Mouse (Mus musculus) midbrain, embryonic 15.5 days (tissue): ENCODE measurements around the gene Masp2. TPM values are rescaled to one million over a fixed set of nuclear protein-coding genes. Genes with fewer than 3 reads are reported as not detected.

Experiments used
- ATAC-seq: fragments of 200-750 bp; cut with Nextera tagmentation; replicated peaks from 2 replicates; pipeline ENCODE4 v1.8.0; 2017; ENCODE audit warnings: moderate TSS enrichment
- H3K27ac ChIP-seq: fragments of 300-500 bp; sonication (generic); 2 replicates; pipeline ENCODE4 v1.5.1; 2015; ENCODE audit warnings: mild to moderate bottlenecking, inconsistent platforms
- H3K27me3 ChIP-seq: fragments of 300-500 bp; sonication (generic); replicated peaks from 2 replicates; pipeline ENCODE4 v1.6.1; 2015; ENCODE audit warnings: inconsistent platforms
- H3K36me3 ChIP-seq: fragments of 300-500 bp; sonication (generic); replicated peaks from 2 replicates; pipeline ENCODE4 v1.6.1; 2015; ENCODE audit warnings: inconsistent platforms
- H3K4me1 ChIP-seq: fragments of 300-500 bp; sonication (generic); 2 replicates; pipeline ENCODE4 v1.6.1; 2015; ENCODE audit warnings: inconsistent platforms
- H3K4me2 ChIP-seq: fragments of 300-500 bp; sonication (generic); 2 replicates; pipeline ENCODE4 v1.6.1; 2015; ENCODE audit warnings: inconsistent platforms, mild to moderate bottlenecking, moderate library complexity
- H3K4me3 ChIP-seq: fragments of 300-500 bp; sonication (generic); 2 replicates; pipeline ENCODE4 v1.5.1; 2015; ENCODE audit warnings: mild to moderate bottlenecking, inconsistent platforms
- H3K9ac ChIP-seq: fragments of 300-500 bp; sonication (generic); 2 replicates; pipeline ENCODE4 v1.6.1; 2015; ENCODE audit warnings: mild to moderate bottlenecking, inconsistent platforms
- H3K9me3 ChIP-seq: fragments of 300-500 bp; sonication (generic); 2 replicates; pipeline ENCODE4 v1.6.1; 2016; ENCODE audit warnings: inconsistent platforms
- WGBS: fragments of 180-500 bp; shearing (Covaris S2); methylation state at CpG from one replicate; pipeline ENCODE4 v1.1.7; 2015; ENCODE audit warnings: mixed read lengths; 5-methylcytosine and 5-hydroxymethylcytosine counted together
- polyA plus RNA-seq: library from polyadenylated mRNA; unstranded; fragments of >200 nt; fragmentation: Nextera tagmentation; extraction: Ambion mirVana; gene quantifications from 2 replicates; pipeline ENCODE4 v1.2.1, GENCODE M21; 2015

The Masp2 gene
- polyA plus RNA-seq, 1 experiment from 2014 or later, result 0.74 TPM

- whole genome bisulfite sequencing, result 82% methylated on average over 7 of the region's 7 CpGs
- Histone ChIP-seq H3K27ac (no peak overlapping the region), H3K9me3 (no peaks in the 10 kb centered on the region), H3K27me3 (no peaks in the 10 kb centered on the region), H3K4me2 (no peak overlapping the region), H3K36me3 (no peaks in the 10 kb centered on the region), H3K4me1 (no peaks in the 10 kb centered on the region), H3K4me3 (no peak overlapping the region), H3K9ac (no peak overlapping the region)
- no peak for ATAC-seq
Measured at GRCm38 (mm10) chr4:148604141-148604540, 1.8 kb downstream of the Masp2 start.

- no peaks in the 10 kb centered on the region for H3K9me3 ChIP-seq
- 92% methylated on average over 3 of the region's 3 CpGs for WGBS
Measured at GRCm38 (mm10) chr4:148604541-148605165, 2.3 kb downstream of the Masp2 start.

GRCm38 (mm10) chr4:148607758-148608157, 5.4 kb downstream of the Masp2 start:
- Histone ChIP-seq H3K4me1 (no peaks in the 10 kb centered on the region), H3K4me3 (no peak overlapping the region), H3K9ac (no peak overlapping the region), H3K4me2 (no peak overlapping the region), H3K27me3 (no peaks in the 10 kb centered on the region), H3K9me3 (no peaks in the 10 kb centered on the region), H3K36me3 (no peaks in the 10 kb centered on the region), H3K27ac (no peak overlapping the region)
- 29% methylated on average over 5 of the region's 5 CpGs for WGBS
- no peak for ATAC-seq

More at GRCm38 (mm10) chr4:148604541-148605165, 2.3 kb downstream of the Masp2 start:
- Histone ChIP-seq H3K27ac (no peak overlapping the region), H3K27me3 (no peaks in the 10 kb centered on the region), H3K36me3 (no peaks in the 10 kb centered on the region), H3K4me2 (no peak overlapping the region), H3K4me1 (no peaks in the 10 kb centered on the region), H3K9ac (no peak overlapping the region), H3K4me3 (no peak overlapping the region)
- ATAC-seq, result no peak; the same call in 1 of the 2 replicates

- no peak overlapping the region for H3K9ac ChIP-seq
- H3K27me3 ChIP-seq, result no peaks in the 10 kb centered on the region
- no peaks in the 10 kb centered on the region for H3K4me1 ChIP-seq
- H3K36me3 ChIP-seq, result peaks cover 2% of the 10 kb centered on the region
- H3K27ac ChIP-seq, result no peak overlapping the region
- H3K4me3 ChIP-seq, result no peak overlapping the region
- ATAC-seq, result no peak
- H3K9me3 ChIP-seq, result no peaks in the 10 kb centered on the region
- 91% methylated on average over 5 of the region's 5 CpGs for WGBS
- H3K4me2 ChIP-seq, result no peak overlapping the region
Measured at GRCm38 (mm10) chr4:148609805-148610204, 7.5 kb downstream of the Masp2 start.

GRCm38 (mm10) chr4:148610631-148611364, 8.4 kb downstream of the Masp2 start:
- Histone ChIP-seq H3K27me3 (no peaks in the 10 kb centered on the region), H3K36me3 (peaks cover 11% of the 10 kb centered on the region), H3K9ac (no peak overlapping the region), H3K4me2 (no peak overlapping the region), H3K9me3 (no peaks in the 10 kb centered on the region), H3K4me1 (no peaks in the 10 kb centered on the region), H3K27ac (no peak overlapping the region), H3K4me3 (no peak overlapping the region)
- no peak for ATAC-seq
- WGBS, result 78% methylated on average over 5 of the region's 5 CpGs

- Histone ChIP-seq H3K9me3 (no peaks in the 10 kb centered on the region), H3K9ac (no peak overlapping the region), H3K27ac (no peak overlapping the region), H3K4me1 (no peaks in the 10 kb centered on the region), H3K4me3 (no peak overlapping the region), H3K27me3 (no peaks in the 10 kb centered on the region), H3K4me2 (no peak overlapping the region), H3K36me3 (peaks cover 21% of the 10 kb centered on the region)
- ATAC-seq, result no peak
- whole genome bisulfite sequencing, result 63% methylated on average over 4 of the region's 4 CpGs
Measured at GRCm38 (mm10) chr4:148612557-148612956, 10.2 kb downstream of the Masp2 start.

GRCm38 (mm10) chr4:148613738-148614137, 11.4 kb downstream of the Masp2 start:
- 62% methylated on average over 9 of the region's 9 CpGs for WGBS

GRCm38 (mm10) chr4:148619805-148620204, 17.5 kb downstream of the Masp2 start:
- peaks cover 72% of the 10 kb centered on the region for H3K36me3 ChIP-seq
- WGBS, result 81% methylated on average over 1 of the region's 1 CpGs

More at GRCm38 (mm10) chr4:148613738-148614137, 11.4 kb downstream of the Masp2 start:
- no peak overlapping the region for H3K4me3 ChIP-seq
- no peaks in the 10 kb centered on the region for H3K27me3 ChIP-seq
- H3K27ac ChIP-seq, result no peak overlapping the region
- peaks cover 28% of the 10 kb centered on the region for H3K36me3 ChIP-seq
- ATAC-seq, result no peak
- H3K4me2 ChIP-seq, result no peak overlapping the region
- H3K9me3 ChIP-seq, result no peaks in the 10 kb centered on the region
- H3K9ac ChIP-seq, result no peak overlapping the region
- no peaks in the 10 kb centered on the region for H3K4me1 ChIP-seq

GRCm38 (mm10) chr4:148620718-148621117, 18.4 kb downstream of the Masp2 start:
- H3K9me3 ChIP-seq, result no peaks in the 10 kb centered on the region
- no peak overlapping the region for H3K9ac ChIP-seq
- no peak overlapping the region for H3K4me3 ChIP-seq
- no peak for ATAC-seq
- H3K36me3 ChIP-seq, result peaks cover 63% of the 10 kb centered on the region
- no peak overlapping the region for H3K27ac ChIP-seq
- no peak overlapping the region for H3K4me2 ChIP-seq
- peaks cover 24% of the 10 kb centered on the region for H3K4me1 ChIP-seq
- WGBS, result 100% methylated on average over 1 of the region's 1 CpGs
- no peaks in the 10 kb centered on the region for H3K27me3 ChIP-seq

More at GRCm38 (mm10) chr4:148619805-148620204, 17.5 kb downstream of the Masp2 start:
- no peak for ATAC-seq
- Histone ChIP-seq H3K9me3 (no peaks in the 10 kb centered on the region), H3K4me2 (no peak overlapping the region), H3K27me3 (no peaks in the 10 kb centered on the region), H3K4me1 (peaks cover 16% of the 10 kb centered on the region), H3K4me3 (no peak overlapping the region), H3K9ac (no peak overlapping the region), H3K27ac (no peak overlapping the region)

GRCm38 (mm10) chr4:148622485-148622884, 20.1 kb downstream of the Masp2 start:
- no peak overlapping the region for H3K27ac ChIP-seq
- H3K36me3 ChIP-seq, result peaks cover 54% of the 10 kb centered on the region
- ATAC-seq, result no peak
- WGBS, result 94% methylated on average over 4 of the region's 4 CpGs
- no peak overlapping the region for H3K4me3 ChIP-seq
- H3K9me3 ChIP-seq, result no peaks in the 10 kb centered on the region
- no peaks in the 10 kb centered on the region for H3K27me3 ChIP-seq
- no peak overlapping the region for H3K4me2 ChIP-seq
- peaks cover 28% of the 10 kb centered on the region for H3K4me1 ChIP-seq
- H3K9ac ChIP-seq, result no peak overlapping the region

- no peak for ATAC-seq
- H3K9me3 ChIP-seq, result no peaks in the 10 kb centered on the region
- peaks cover 48% of the 10 kb centered on the region for H3K36me3 ChIP-seq
- H3K27me3 ChIP-seq, result no peaks in the 10 kb centered on the region
- H3K27ac ChIP-seq, result no peak overlapping the region
- 93% methylated on average over 4 of the region's 4 CpGs for WGBS
- no peak overlapping the region for H3K4me3 ChIP-seq
- H3K4me1 ChIP-seq, result peaks cover 28% of the 10 kb centered on the region
- H3K4me2 ChIP-seq, result no peak overlapping the region
- H3K9ac ChIP-seq, result no peak overlapping the region
Measured at GRCm38 (mm10) chr4:148623609-148624008, 21.3 kb downstream of the Masp2 start.

GRCm38 (mm10) chr4:148625010-148625409, 22.7 kb downstream of the Masp2 start:
- peak overlapping the region; percentile 84; the same call in 1 of the 2 replicates for H3K4me3 ChIP-seq
- no peaks in the 10 kb centered on the region for H3K27me3 ChIP-seq
- H3K9ac ChIP-seq, result no peak overlapping the region
- no peak for ATAC-seq
- peaks cover 35% of the 10 kb centered on the region for H3K36me3 ChIP-seq
- WGBS, result 84% methylated on average over 10 of the region's 10 CpGs
- H3K4me1 ChIP-seq, result peaks cover 28% of the 10 kb centered on the region
- no peak overlapping the region for H3K27ac ChIP-seq
- H3K4me2 ChIP-seq, result peak overlapping the region; percentile 83
- H3K9me3 ChIP-seq, result no peaks in the 10 kb centered on the region
